Mouse (Mus musculus) neural tube, embryonic 12.5 days (tissue): ENCODE data around the gene Aanat. TPM values are rescaled to one million over a fixed set of nuclear protein-coding genes. Genes with fewer than 3 reads are reported as not detected.

Source experiments
- ATAC-seq: fragments of 200-750 bp; cut with Nextera tagmentation; 2 replicates; pipeline ENCODE4 v1.8.0; 2017; ENCODE audit warnings: low read depth, mild to moderate bottlenecking, moderate TSS enrichment, moderate library complexity; ENCODE audit not compliant: low FRiP score
- H3K27ac ChIP-seq: fragments of 300-500 bp; sonication (generic); 2 replicates; pipeline ENCODE4 v1.5.1; 2016
- H3K27me3 ChIP-seq: fragments of 300-500 bp; sonication (generic); replicated peaks from 2 replicates; pipeline ENCODE4 v1.6.1; 2016; ENCODE audit warnings: mild to moderate bottlenecking
- H3K36me3 ChIP-seq: fragments of 300-500 bp; sonication (generic); 2 replicates; pipeline ENCODE4 v1.6.1; 2016; ENCODE audit warnings: mild to moderate bottlenecking
- H3K4me1 ChIP-seq: fragments of 300-500 bp; sonication (generic); 2 replicates; pipeline ENCODE4 v1.6.1; 2016
- H3K4me2 ChIP-seq: fragments of 300-500 bp; sonication (generic); replicated peaks from 2 replicates; pipeline ENCODE4 v1.6.1; 2016; ENCODE audit warnings: mild to moderate bottlenecking
- H3K4me3 ChIP-seq: fragments of 300-500 bp; sonication (generic); 2 replicates; pipeline ENCODE4 v1.5.1; 2016
- H3K9ac ChIP-seq: fragments of 300-500 bp; sonication (generic); 2 replicates; pipeline ENCODE4 v1.6.1; 2016; ENCODE audit warnings: mild to moderate bottlenecking
- H3K9me3 ChIP-seq: fragments of 300-500 bp; sonication (generic); 2 replicates; pipeline ENCODE4 v1.6.1; 2016; ENCODE audit warnings: mild to moderate bottlenecking
- WGBS: fragments of 180-500 bp; shearing (Covaris S2); methylation state at CpG from one replicate; pipeline ENCODE4 v1.1.7; 2016; 5-methylcytosine and 5-hydroxymethylcytosine counted together
- polyA plus RNA-seq: library from polyadenylated mRNA; unstranded; fragments of >200 nt; fragmentation: Nextera tagmentation; extraction: Ambion mirVana; gene quantifications from 2 replicates; pipeline ENCODE4 v1.2.1, GENCODE M21; 2016

Gene Aanat
- polyA plus RNA-seq, 1 experiment from 2014 or later = not detected

- no peak overlapping the region for H3K4me2 ChIP-seq
- H3K36me3 ChIP-seq = no peaks in the 10 kb centered on the region
- peaks cover 46% of the 10 kb centered on the region for H3K4me1 ChIP-seq
- WGBS = 83% methylated on average over 1 of the region's 1 CpGs
- no peaks in the 10 kb centered on the region for H3K27me3 ChIP-seq
- ATAC-seq = no peak
- H3K9ac ChIP-seq = no peak overlapping the region
- H3K4me3 ChIP-seq = no peak overlapping the region
- H3K27ac ChIP-seq = no peak overlapping the region
- no peaks in the 10 kb centered on the region for H3K9me3 ChIP-seq
Observed at GRCm38 (mm10) chr11:116555572-116555971, 30.7 kb upstream of the Aanat start.

GRCm38 (mm10) chr11:116556308-116556707 lies 29.9 kb upstream of the Aanat start:
- Histone ChIP-seq H3K27ac (no peak overlapping the region), H3K36me3 (no peaks in the 10 kb centered on the region), H3K27me3 (no peaks in the 10 kb centered on the region), H3K9ac (0 out of 2 replicates have a peak overlapping the region, but pooled peaks have one; percentile 13), H3K4me3 (no peak overlapping the region), H3K9me3 (no peaks in the 10 kb centered on the region), H3K4me1 (peaks cover 43% of the 10 kb centered on the region), H3K4me2 (no peak overlapping the region)
- no peak for ATAC-seq
- WGBS = 72% methylated on average over 6 of the region's 6 CpGs

- H3K9me3 ChIP-seq = no peaks in the 10 kb centered on the region
- H3K36me3 ChIP-seq = no peaks in the 10 kb centered on the region
- H3K4me1 ChIP-seq = peaks cover 11% of the 10 kb centered on the region; the same call in 1 of the 2 replicates
- H3K27me3 ChIP-seq = no peaks in the 10 kb centered on the region
- no peak overlapping the region for H3K4me3 ChIP-seq
- H3K27ac ChIP-seq = no peak overlapping the region
- 60% methylated on average over 7 of the region's 7 CpGs for WGBS
- no peak for ATAC-seq
- H3K9ac ChIP-seq = no peak overlapping the region
- H3K4me2 ChIP-seq = no peak overlapping the region
Observed at GRCm38 (mm10) chr11:116565283-116566041, 20.8 kb upstream of the Aanat start.

- WGBS = 86% methylated on average over 8 of the region's 8 CpGs
- Histone ChIP-seq H3K4me1 (peaks cover 14% of the 10 kb centered on the region), H3K9me3 (no peaks in the 10 kb centered on the region), H3K9ac (no peak overlapping the region), H3K36me3 (no peaks in the 10 kb centered on the region), H3K4me3 (no peak overlapping the region), H3K27ac (no peak overlapping the region), H3K4me2 (no peak overlapping the region), H3K27me3 (no peaks in the 10 kb centered on the region)
- no peak for ATAC-seq
Observed at GRCm38 (mm10) chr11:116567531-116567930, 18.7 kb upstream of the Aanat start.

GRCm38 (mm10) chr11:116570821-116571220 lies 15.4 kb upstream of the Aanat start:
- Histone ChIP-seq H3K9ac (no peak overlapping the region), H3K4me1 (peaks cover 38% of the 10 kb centered on the region), H3K36me3 (no peaks in the 10 kb centered on the region), H3K4me2 (no peak overlapping the region), H3K9me3 (no peaks in the 10 kb centered on the region), H3K27me3 (no peaks in the 10 kb centered on the region), H3K4me3 (no peak overlapping the region), H3K27ac (no peak overlapping the region)
- 87% methylated on average over 7 of the region's 7 CpGs for WGBS
- no peak for ATAC-seq

- 84% methylated on average over 19 of the region's 19 CpGs for WGBS
- H3K4me3 ChIP-seq = no peak overlapping the region
- H3K4me1 ChIP-seq = peaks cover 44% of the 10 kb centered on the region
- no peak overlapping the region for H3K9ac ChIP-seq
- H3K9me3 ChIP-seq = no peaks in the 10 kb centered on the region
- H3K27me3 ChIP-seq = no peaks in the 10 kb centered on the region
- ATAC-seq = no peak
- H3K27ac ChIP-seq = no peak overlapping the region
- no peaks in the 10 kb centered on the region for H3K36me3 ChIP-seq
- H3K4me2 ChIP-seq = no peak overlapping the region
Observed at GRCm38 (mm10) chr11:116571767-116572679, 14.2 kb upstream of the Aanat start.

- Histone ChIP-seq H3K4me1 (peaks cover 40% of the 10 kb centered on the region), H3K9ac (0 out of 2 replicates have a peak overlapping the region, but pooled peaks have one; percentile 2), H3K4me2 (peak overlapping the region; percentile 25; the same call in 1 of the 2 replicates), H3K9me3 (no peaks in the 10 kb centered on the region), H3K4me3 (no peak overlapping the region), H3K36me3 (no peaks in the 10 kb centered on the region), H3K27ac (peak overlapping the region; percentile 10; the same call in 1 of the 2 replicates), H3K27me3 (no peaks in the 10 kb centered on the region)
- WGBS = 62% methylated on average over 12 of the region's 12 CpGs
- no peak for ATAC-seq
Observed at GRCm38 (mm10) chr11:116572756-116573543, 13.3 kb upstream of the Aanat start.

- Histone ChIP-seq H3K4me2 (no peak overlapping the region), H3K36me3 (no peaks in the 10 kb centered on the region), H3K27ac (no peak overlapping the region), H3K4me3 (no peak overlapping the region), H3K4me1 (peaks cover 52% of the 10 kb centered on the region), H3K9me3 (no peaks in the 10 kb centered on the region), H3K9ac (no peak overlapping the region), H3K27me3 (no peaks in the 10 kb centered on the region)
- ATAC-seq = no peak
- WGBS = 57% methylated on average over 6 of the region's 6 CpGs
Observed at GRCm38 (mm10) chr11:116574486-116574885, 11.7 kb upstream of the Aanat start.

- ATAC-seq = no peak
- peaks cover 56% of the 10 kb centered on the region for H3K4me1 ChIP-seq
- no peak overlapping the region for H3K27ac ChIP-seq
Observed at GRCm38 (mm10) chr11:116574982-116575381, 11.2 kb upstream of the Aanat start.

GRCm38 (mm10) chr11:116575396-116575795 lies 10.8 kb upstream of the Aanat start:
- Histone ChIP-seq H3K4me1 (peaks cover 60% of the 10 kb centered on the region), H3K9me3 (no peaks in the 10 kb centered on the region), H3K36me3 (no peaks in the 10 kb centered on the region), H3K27ac (no peak overlapping the region), H3K27me3 (no peaks in the 10 kb centered on the region), H3K4me2 (no peak overlapping the region; the same call in 1 of the 2 replicates), H3K9ac (no peak overlapping the region), H3K4me3 (no peak overlapping the region)
- ATAC-seq = no peak
- 85% methylated on average over 2 of the region's 2 CpGs for WGBS

More at GRCm38 (mm10) chr11:116574982-116575381, 11.2 kb upstream of the Aanat start:
- H3K4me2 ChIP-seq = no peak overlapping the region; the same call in 1 of the 2 replicates
- H3K27me3 ChIP-seq = no peaks in the 10 kb centered on the region
- no peaks in the 10 kb centered on the region for H3K36me3 ChIP-seq
- H3K9me3 ChIP-seq = no peaks in the 10 kb centered on the region
- WGBS = 55% methylated on average over 6 of the region's 6 CpGs
- no peak overlapping the region for H3K9ac ChIP-seq
- H3K4me3 ChIP-seq = no peak overlapping the region

GRCm38 (mm10) chr11:116579280-116579679 lies 7.0 kb upstream of the Aanat start:
- 95% methylated on average over 3 of the region's 3 CpGs for WGBS
- H3K4me1 ChIP-seq = peaks cover 42% of the 10 kb centered on the region
- no peaks in the 10 kb centered on the region for H3K27me3 ChIP-seq

More at GRCm38 (mm10) chr11:116579280-116579679, 7.0 kb upstream of the Aanat start:
- ATAC-seq = no peak
- no peaks in the 10 kb centered on the region for H3K9me3 ChIP-seq
- H3K27ac ChIP-seq = no peak overlapping the region
- no peaks in the 10 kb centered on the region for H3K36me3 ChIP-seq
- no peak overlapping the region for H3K4me3 ChIP-seq
- peak overlapping the region; percentile 79 for H3K4me2 ChIP-seq
- no peak overlapping the region for H3K9ac ChIP-seq
